Mouse (Mus musculus) kidney, postnatal 0 days (tissue): Measurements from ENCODE around the gene Gtf2f1. TPM values are rescaled to one million over a fixed set of nuclear protein-coding genes. Genes with fewer than 3 reads are reported as not detected.
A peak's percentile ranks its signal among the peaks of the same experiment; 100 is the strongest.

ENCODE experiments used
- ATAC-seq: fragments of 200-750 bp; cut with Nextera tagmentation; replicated peaks from 2 replicates; pipeline ENCODE4 v1.8.0; 2017; ENCODE audit warnings: low read depth, moderate number of reproducible peaks, moderate TSS enrichment, moderate library complexity; ENCODE audit not compliant: low FRiP score
- DNase-seq: peaks from one replicate; pipeline ENCODE4 v3.0.0-alpha.2; 2016; ENCODE audit warnings: low spot score
- H3K27ac ChIP-seq: fragments of 300-500 bp; sonication (generic); 2 replicates; pipeline ENCODE4 v1.5.1; 2014; ENCODE audit warnings: mild to moderate bottlenecking
- H3K27me3 ChIP-seq: fragments of 300-500 bp; sonication (generic); 2 replicates; pipeline ENCODE4 v1.6.1; 2014; ENCODE audit warnings: low read length, mixed read lengths; ENCODE audit not compliant: insufficient read depth
- H3K36me3 ChIP-seq: fragments of 300-500 bp; sonication (generic); 2 replicates; pipeline ENCODE4 v1.6.1; 2014; ENCODE audit warnings: low read length, mixed read lengths; ENCODE audit not compliant: insufficient read depth
- H3K4me1 ChIP-seq: fragments of 300-500 bp; sonication (generic); replicated peaks from 2 replicates; pipeline ENCODE4 v1.6.1; 2014; ENCODE audit warnings: antibody characterized with exemption, low read length, mixed read lengths; ENCODE audit not compliant: insufficient read depth
- H3K4me2 ChIP-seq: fragments of 300-500 bp; sonication (generic); 2 replicates; pipeline ENCODE4 v1.6.1; 2014; ENCODE audit warnings: mild to moderate bottlenecking, low read length, moderate library complexity, mixed read lengths
- H3K4me3 ChIP-seq: fragments of 300-500 bp; sonication (generic); replicated peaks from 2 replicates; pipeline ENCODE4 v1.5.1; 2014; ENCODE audit warnings: low read depth, low read length
- H3K9ac ChIP-seq: fragments of 300-500 bp; sonication (generic); 2 replicates; pipeline ENCODE4 v1.6.1; 2014; ENCODE audit warnings: low read depth, low read length
- H3K9me3 ChIP-seq: fragments of 300-500 bp; sonication (generic); replicated peaks from 2 replicates; pipeline ENCODE4 v1.6.1; 2016; ENCODE audit warnings: low read length, inconsistent platforms, mixed read lengths
- CTCF ChIP-seq: IDR thresholded peaks from 2 replicates; pipeline ENCODE4 v1.5.1; 2016; ENCODE audit warnings: antibody characterized with exemption, low read depth, mild to moderate bottlenecking, moderate library complexity
- WGBS: fragments of 180-500 bp; shearing (Covaris S2); extraction: QIAGEN DNeasy Blood & Tissue Kit; methylation state at CpG from one replicate; pipeline ENCODE4 v1.1.7; 2014; 5-methylcytosine and 5-hydroxymethylcytosine counted together
- polyA plus RNA-seq: library from polyadenylated mRNA; unstranded; fragments of >200 nt; fragmentation: Nextera tagmentation; extraction: Ambion mirVana; gene quantifications from 2 replicates; pipeline ENCODE4 v1.2.1, GENCODE M21; 2015

The Gtf2f1 gene
- polyA plus RNA-seq, 1 experiment from 2014 or later = 46.7 TPM

DNA sequence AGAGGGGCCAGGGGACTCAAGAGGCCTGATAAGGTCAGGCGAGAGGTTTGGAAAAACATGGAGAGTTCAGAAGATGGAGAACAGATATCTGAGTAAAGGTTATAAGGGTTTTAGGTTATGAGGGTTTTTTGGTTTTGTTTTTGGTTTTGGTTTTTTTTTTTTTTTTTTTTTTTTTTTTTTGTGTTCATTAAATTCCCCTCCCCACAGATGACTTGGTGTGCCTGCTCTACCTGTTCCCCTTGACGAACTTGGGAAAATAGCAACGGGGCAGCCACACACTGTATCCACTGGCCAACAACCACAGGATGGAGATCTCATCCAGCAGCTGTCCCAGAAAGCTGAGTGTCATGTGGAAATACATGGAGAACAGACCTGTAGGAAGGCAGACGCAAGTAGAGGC, 52.4 kb downstream of the Gtf2f1 start:
- no peak for TF ChIP-seq CTCF
- DNase-seq = no peak
- 77% methylated on average over 4 of the region's 4 CpGs for WGBS
- Histone ChIP-seq H3K27me3 (no peaks in the 10 kb centered on the region), H3K4me3 (no peak overlapping the region), H3K4me2 (no peak overlapping the region), H3K27ac (no peak overlapping the region), H3K4me1 (no peaks in the 10 kb centered on the region), H3K9ac (no peak overlapping the region), H3K36me3 (no peaks in the 10 kb centered on the region), H3K9me3 (no peaks in the 10 kb centered on the region)
- ATAC-seq = no peak

DNA sequence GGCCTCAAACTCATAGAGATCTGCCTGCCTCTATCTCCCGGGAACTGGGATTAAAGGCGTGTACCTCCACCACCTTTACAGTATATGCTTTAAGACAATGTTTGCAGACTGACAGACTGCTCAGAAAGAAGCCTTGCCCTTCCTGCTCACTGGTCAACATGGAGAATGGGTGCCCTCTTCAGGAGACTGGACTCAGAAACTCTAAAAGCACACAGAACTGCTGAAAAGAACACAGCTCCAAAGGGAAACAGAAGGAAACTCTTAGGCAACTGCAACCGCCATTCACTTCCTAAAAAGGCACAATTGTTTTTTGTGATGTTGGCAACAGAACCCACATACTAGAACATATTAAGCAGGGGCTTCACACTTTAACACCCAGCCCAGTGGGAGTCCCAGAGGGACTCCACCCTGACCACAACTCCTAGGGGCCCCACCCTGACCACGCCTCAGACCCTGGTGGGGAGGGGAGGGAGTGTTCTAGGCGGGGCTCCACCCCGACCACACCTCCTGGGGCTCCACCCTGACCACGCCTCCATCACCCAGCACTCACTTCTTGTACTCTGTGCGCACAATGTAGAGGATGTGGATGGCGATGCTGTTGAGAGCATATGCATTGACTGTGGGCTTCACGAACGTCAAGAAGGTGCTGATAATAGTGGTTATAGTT, 53.2 kb downstream of the Gtf2f1 start:
- H3K4me2 ChIP-seq = no peak overlapping the region
- no peaks in the 10 kb centered on the region for H3K36me3 ChIP-seq
- H3K9me3 ChIP-seq = no peaks in the 10 kb centered on the region
- no peak overlapping the region for H3K9ac ChIP-seq
- H3K27ac ChIP-seq = no peak overlapping the region
- no peaks in the 10 kb centered on the region for H3K4me1 ChIP-seq
- ATAC-seq (no peak), DNase-seq (peak; percentile 4)
- TF ChIP-seq CTCF = peak; percentile 36; the same call in 1 of the 2 replicates
- no peaks in the 10 kb centered on the region for H3K27me3 ChIP-seq
- no peak overlapping the region for H3K4me3 ChIP-seq
- 31% methylated on average over 11 of the region's 11 CpGs for WGBS

DNA sequence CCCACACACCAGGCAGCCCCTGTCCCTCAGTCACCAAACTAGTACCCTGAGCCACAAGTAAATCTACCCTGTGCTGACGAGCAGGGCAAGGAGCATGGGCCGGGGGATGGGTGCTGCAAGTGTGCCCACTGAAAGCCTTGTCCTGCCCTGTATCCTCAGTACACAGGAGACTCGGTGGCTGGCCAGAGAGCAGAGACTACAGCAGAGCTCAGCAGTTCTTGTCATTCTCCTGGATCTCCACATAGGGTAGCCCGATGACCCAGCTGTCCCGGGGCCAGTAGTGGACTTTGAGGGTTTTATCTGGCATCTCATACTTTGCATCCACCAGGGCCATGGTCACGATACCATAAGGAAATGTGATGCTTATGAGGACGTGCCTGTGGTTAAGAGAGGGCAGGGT, 56.2 kb downstream of the Gtf2f1 start:
- Histone ChIP-seq H3K36me3 (no peaks in the 10 kb centered on the region), H3K9ac (no peak overlapping the region), H3K9me3 (no peaks in the 10 kb centered on the region), H3K4me1 (no peaks in the 10 kb centered on the region), H3K4me2 (no peak overlapping the region), H3K4me3 (no peak overlapping the region), H3K27ac (no peak overlapping the region), H3K27me3 (no peaks in the 10 kb centered on the region)
- DNase-seq (no peak), ATAC-seq (no peak)
- no peak for TF ChIP-seq CTCF
- WGBS = 78% methylated on average over 7 of the region's 7 CpGs

Other genes with a start within 250 kb of the Gtf2f1 start
- 37.3 and 38.8 TPM in 2 replicates for gene Dus3l, start 246.5 kb downstream of the Gtf2f1 start, polyA plus RNA-seq
- gene Prr22, start 241.0 kb downstream of the Gtf2f1 start, polyA plus RNA-seq = 0.59 and 0.71 TPM in 2 replicates
- 1.6 and 2.1 TPM in 2 replicates for gene Rfx2, start 180.3 kb downstream of the Gtf2f1 start, polyA plus RNA-seq
- not detected in 2 replicates for gene Acsbg2, start 136.8 kb downstream of the Gtf2f1 start, polyA plus RNA-seq
- gene 1700061G19Rik, start 135.8 kb downstream of the Gtf2f1 start, polyA plus RNA-seq = 0.11 and 0.13 TPM in 2 replicates
- gene Mllt1, start 75.9 kb downstream of the Gtf2f1 start, polyA plus RNA-seq = 27.4 and 29.1 TPM in 2 replicates
- gene Acer1, start 29.2 kb downstream of the Gtf2f1 start, polyA plus RNA-seq = not detected in 2 replicates
- gene Clpp, start 21.0 kb downstream of the Gtf2f1 start, polyA plus RNA-seq = 145 and 149 TPM in 2 replicates
- gene Alkbh7, start 13.9 kb downstream of the Gtf2f1 start, polyA plus RNA-seq = 61.2 and 65.7 TPM in 2 replicates
- gene Pspn, start 11.3 kb downstream of the Gtf2f1 start, polyA plus RNA-seq = 0.55 TPM in 1 of 2 replicates, not detected in the other
- 0.38 TPM in 1 of 2 replicates, not detected in the other for gene Gm17949, start 181 bp upstream of the Gtf2f1 start, polyA plus RNA-seq
- 35.6 and 36.2 TPM in 2 replicates for gene Khsrp, start 20.2 kb upstream of the Gtf2f1 start, polyA plus RNA-seq
- gene Slc25a41, start 30.4 kb upstream of the Gtf2f1 start, polyA plus RNA-seq = not detected in 2 replicates
- gene Crb3, start 47.8 kb upstream of the Gtf2f1 start, polyA plus RNA-seq = 82.4 and 90.9 TPM in 2 replicates
- gene Slc25a23, start 48.6 kb upstream of the Gtf2f1 start, polyA plus RNA-seq = 10.2 and 10.7 TPM in 2 replicates
- gene Dennd1c, start 67.2 kb upstream of the Gtf2f1 start, polyA plus RNA-seq = 4.2 and 5.1 TPM in 2 replicates
- gene Tubb4a, start 76.5 kb upstream of the Gtf2f1 start, polyA plus RNA-seq = 15.4 and 16.4 TPM in 2 replicates
- 6.1 and 6.8 TPM in 2 replicates for gene Tnfsf9, start 94.0 kb upstream of the Gtf2f1 start, polyA plus RNA-seq
- gene Cd70, start 138.5 kb upstream of the Gtf2f1 start, polyA plus RNA-seq = 0.28 TPM in 1 of 2 replicates, not detected in the other
- 0.08 and 0.09 TPM in 2 replicates for gene Tnfsf14, start 182.9 kb upstream of the Gtf2f1 start, polyA plus RNA-seq
- gene C3, start 216.8 kb upstream of the Gtf2f1 start, polyA plus RNA-seq = 2.0 and 2.9 TPM in 2 replicates
- 37.6 and 40.4 TPM in 2 replicates for gene Gpr108, start 237.2 kb upstream of the Gtf2f1 start, polyA plus RNA-seq
- 40.8 and 43.6 TPM in 2 replicates for gene Trip10, start 238.2 kb upstream of the Gtf2f1 start, polyA plus RNA-seq